Mouse (Mus musculus): ENCODE results near the gene Cd80. TPM values are rescaled to one million over a fixed set of nuclear protein-coding genes. Genes with fewer than 3 reads are reported as not detected.

Gene Cd80
- polyA plus RNA-seq, 1 experiment: 0.79 TPM

DNA sequence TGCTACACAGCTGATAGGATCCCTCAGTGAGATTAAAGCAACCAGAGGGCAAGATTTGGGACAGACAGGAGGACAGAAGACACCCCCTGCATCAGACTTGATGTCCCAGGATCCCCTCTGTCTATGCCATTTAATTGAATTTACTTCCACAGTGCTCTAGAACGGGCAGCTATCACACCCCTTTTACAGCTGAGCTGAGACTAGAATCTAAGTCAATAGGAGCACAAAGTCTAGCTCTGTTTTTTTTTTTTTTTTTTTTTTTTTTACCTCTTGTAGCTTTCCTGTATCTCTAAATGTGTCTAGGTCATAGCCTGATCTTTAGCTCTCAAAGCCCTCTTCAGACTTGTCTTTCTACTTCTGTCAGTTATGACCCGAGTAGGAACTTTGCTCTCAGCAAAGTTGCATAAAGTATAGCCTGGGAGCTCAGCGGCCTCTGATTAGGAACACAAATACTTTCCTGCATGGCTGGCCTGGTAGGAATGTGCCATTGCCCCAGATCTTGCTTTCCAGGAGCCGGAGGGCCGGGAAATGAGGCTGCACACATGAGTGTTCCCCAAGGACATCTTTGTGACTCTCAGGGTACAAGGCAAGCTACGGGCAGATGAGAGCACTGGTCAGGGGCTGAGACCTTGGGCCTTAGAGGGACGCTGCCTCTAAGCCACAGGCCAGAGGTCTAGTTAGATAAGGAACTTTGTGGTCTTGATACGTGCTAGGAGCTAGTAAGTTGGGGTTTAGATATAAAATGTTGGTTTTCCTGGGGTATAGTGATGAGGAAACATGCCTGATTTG lies 12.8 kb downstream of the Cd80 start:
- Histone ChIP-seq H3K27ac (ENCODE audit: insufficient read depth, low read length) (no peak overlapping the region), H3K4me1 (ENCODE audit: control insufficient read depth, insufficient read depth, low read length) (no peaks in the 10 kb centered on the region), H3K4me3 (ENCODE audit: insufficient read depth, low read length) (no peak overlapping the region)
- TF ChIP-seq CTCF (IDR thresholded peaks at IDR 0.05; ENCODE audit: extremely low read depth, insufficient read depth, low read length) (no peak), POLR2A (IDR thresholded peaks at IDR 0.05; ENCODE audit: extremely low read depth, insufficient read depth, low read length) (no peak)

DNA sequence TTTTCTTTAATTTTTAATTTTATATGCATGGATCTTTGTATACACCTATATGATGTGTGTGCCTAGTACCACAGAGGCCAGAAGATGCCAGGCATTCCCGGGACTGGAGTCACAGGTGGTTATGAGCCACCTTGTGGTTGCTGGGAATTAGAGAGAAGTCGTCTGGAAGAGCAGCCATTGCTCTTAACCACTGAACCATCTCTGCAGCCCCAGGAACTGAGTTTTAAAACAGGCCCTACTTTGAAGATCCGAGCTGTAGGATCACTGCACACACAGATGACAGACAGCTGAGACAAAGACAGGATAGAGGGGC lies 13.3 kb downstream of the Cd80 start:
- Histone ChIP-seq H3K27ac (ENCODE audit: insufficient read depth, low read length) (no peak overlapping the region), H3K4me1 (ENCODE audit: control insufficient read depth, insufficient read depth, low read length) (no peaks in the 10 kb centered on the region), H3K4me3 (ENCODE audit: insufficient read depth, low read length) (no peak overlapping the region)
- TF ChIP-seq CTCF (IDR thresholded peaks at IDR 0.05; ENCODE audit: extremely low read depth, insufficient read depth, low read length) (no peak), POLR2A (IDR thresholded peaks at IDR 0.05; ENCODE audit: extremely low read depth, insufficient read depth, low read length) (no peak)

DNA sequence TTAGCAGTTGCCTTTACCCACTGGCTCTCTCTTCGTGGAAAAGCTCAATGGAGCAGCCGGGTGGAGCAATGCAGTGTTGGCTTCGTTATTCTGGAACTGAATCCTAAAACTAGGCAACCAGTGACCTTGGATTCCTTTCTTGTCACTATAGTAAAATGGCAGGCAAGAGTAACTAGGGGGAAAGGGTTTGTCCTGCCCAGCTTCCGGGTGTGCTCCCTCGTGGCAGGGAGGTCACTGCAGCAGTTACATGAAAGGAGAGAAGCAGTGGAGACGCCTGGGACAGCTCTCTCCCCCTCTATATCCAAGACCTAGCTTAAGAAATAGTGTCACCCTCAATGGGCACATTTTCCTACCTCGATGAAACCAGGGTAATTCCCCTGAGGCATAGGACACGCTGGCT lies 14.1 kb downstream of the Cd80 start:
- Histone ChIP-seq H3K4me3 (ENCODE audit: insufficient read depth, low read length) (no peak overlapping the region), H3K4me1 (ENCODE audit: control insufficient read depth, insufficient read depth, low read length) (no peaks in the 10 kb centered on the region), H3K27ac (ENCODE audit: insufficient read depth, low read length) (no peak overlapping the region)
- no peak for TF ChIP-seq POLR2A (IDR thresholded peaks at IDR 0.05; ENCODE audit: extremely low read depth, insufficient read depth, low read length)
- TF ChIP-seq CTCF (IDR thresholded peaks at IDR 0.05; ENCODE audit: extremely low read depth, insufficient read depth, low read length): no peak

DNA sequence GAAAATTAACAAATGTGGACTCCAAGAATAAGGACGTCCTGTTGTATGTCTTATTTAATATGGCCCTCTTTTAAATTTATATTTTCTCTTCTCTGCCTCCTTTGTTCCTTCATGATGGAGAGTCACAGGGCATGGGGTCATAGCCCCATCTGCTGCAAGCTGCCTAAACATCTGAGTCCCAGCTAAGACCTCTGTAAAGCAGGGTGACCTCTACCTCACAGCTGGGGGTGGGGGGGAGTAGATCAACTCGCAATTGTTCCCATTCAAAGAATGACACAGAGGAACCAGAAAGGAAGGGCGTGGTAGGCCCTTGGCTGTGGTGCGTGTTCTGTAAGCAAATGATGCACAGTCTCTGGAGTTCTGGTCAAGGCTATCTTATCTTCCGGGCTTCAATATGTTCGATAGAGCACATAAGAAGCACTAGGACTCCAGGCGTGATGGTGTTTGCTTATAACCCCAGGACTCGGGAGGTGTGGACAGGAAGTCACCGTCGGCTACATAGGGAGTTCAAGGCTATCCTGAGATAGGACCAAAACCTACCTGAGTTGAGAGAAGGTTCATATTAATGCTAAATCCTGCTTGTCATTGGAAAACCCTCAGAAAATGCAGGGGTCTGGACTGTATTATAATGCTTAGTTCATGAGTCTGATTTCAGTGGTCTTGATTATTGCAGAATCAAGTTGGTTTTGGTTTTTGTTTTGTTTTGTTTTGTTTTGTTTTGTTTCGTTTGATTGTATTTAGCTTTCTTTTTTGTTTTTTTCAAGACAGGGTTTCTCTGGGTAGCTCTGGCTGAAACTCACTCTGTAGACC lies 16.5 kb downstream of the Cd80 start:
- Histone ChIP-seq H3K4me1 (ENCODE audit: control insufficient read depth, insufficient read depth, low read length) (no peaks in the 10 kb centered on the region), H3K4me3 (ENCODE audit: insufficient read depth, low read length) (no peak overlapping the region), H3K27ac (ENCODE audit: insufficient read depth, low read length) (no peak overlapping the region)
- no peak for TF ChIP-seq CTCF (IDR thresholded peaks at IDR 0.05; ENCODE audit: extremely low read depth, insufficient read depth, low read length)
- TF ChIP-seq POLR2A (IDR thresholded peaks at IDR 0.05; ENCODE audit: extremely low read depth, insufficient read depth, low read length): no peak

DNA sequence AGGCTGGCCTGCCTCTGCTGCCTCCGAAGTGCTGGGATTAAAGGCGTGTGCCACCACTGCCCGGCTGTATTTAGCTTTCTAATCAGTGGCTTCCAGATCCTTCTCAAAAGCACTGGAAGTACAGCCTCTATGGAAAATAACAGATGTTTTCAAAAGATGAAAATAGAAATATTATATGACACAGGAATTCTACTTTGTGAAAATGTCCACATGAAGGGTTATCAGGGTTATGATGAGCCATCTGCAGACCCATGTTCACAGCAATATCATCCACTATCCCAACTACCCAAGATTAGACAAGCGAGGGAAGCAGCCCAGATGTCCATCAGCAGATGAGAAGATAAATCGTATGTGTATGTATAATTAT lies 17.1 kb downstream of the Cd80 start:
- H3K4me3 ChIP-seq (ENCODE audit: insufficient read depth, low read length): no peak overlapping the region
- no peak for TF ChIP-seq POLR2A (IDR thresholded peaks at IDR 0.05; ENCODE audit: extremely low read depth, insufficient read depth, low read length)
- TF ChIP-seq CTCF (IDR thresholded peaks at IDR 0.05; ENCODE audit: extremely low read depth, insufficient read depth, low read length): no peak
- no peak overlapping the region for H3K27ac ChIP-seq (ENCODE audit: insufficient read depth, low read length)
- no peaks in the 10 kb centered on the region for H3K4me1 ChIP-seq (ENCODE audit: control insufficient read depth, insufficient read depth, low read length)

DNA sequence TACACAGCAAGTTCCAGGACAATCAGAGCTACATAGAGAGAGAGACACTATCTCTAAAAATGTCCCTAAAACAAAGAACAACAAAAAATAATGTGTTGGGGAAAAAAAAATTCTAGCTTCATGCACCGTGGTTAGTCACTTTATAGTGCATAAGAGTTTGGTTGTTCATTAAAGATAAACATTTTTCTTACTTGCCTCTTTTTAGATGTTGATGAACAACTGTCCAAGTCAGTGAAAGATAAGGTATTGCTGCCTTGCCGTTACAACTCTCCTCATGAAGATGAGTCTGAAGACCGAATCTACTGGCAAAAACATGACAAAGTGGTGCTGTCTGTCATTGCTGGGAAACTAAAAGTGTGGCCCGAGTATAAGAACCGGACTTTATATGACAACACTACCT lies 18.3 kb downstream of the Cd80 start:
- no peak overlapping the region for H3K4me3 ChIP-seq (ENCODE audit: insufficient read depth, low read length)
- H3K4me1 ChIP-seq (ENCODE audit: control insufficient read depth, insufficient read depth, low read length): no peaks in the 10 kb centered on the region
- H3K27ac ChIP-seq (ENCODE audit: insufficient read depth, low read length): no peak overlapping the region
- TF ChIP-seq POLR2A (IDR thresholded peaks at IDR 0.05; ENCODE audit: extremely low read depth, insufficient read depth, low read length) (no peak), CTCF (IDR thresholded peaks at IDR 0.05; ENCODE audit: extremely low read depth, insufficient read depth, low read length) (no peak)

DNA sequence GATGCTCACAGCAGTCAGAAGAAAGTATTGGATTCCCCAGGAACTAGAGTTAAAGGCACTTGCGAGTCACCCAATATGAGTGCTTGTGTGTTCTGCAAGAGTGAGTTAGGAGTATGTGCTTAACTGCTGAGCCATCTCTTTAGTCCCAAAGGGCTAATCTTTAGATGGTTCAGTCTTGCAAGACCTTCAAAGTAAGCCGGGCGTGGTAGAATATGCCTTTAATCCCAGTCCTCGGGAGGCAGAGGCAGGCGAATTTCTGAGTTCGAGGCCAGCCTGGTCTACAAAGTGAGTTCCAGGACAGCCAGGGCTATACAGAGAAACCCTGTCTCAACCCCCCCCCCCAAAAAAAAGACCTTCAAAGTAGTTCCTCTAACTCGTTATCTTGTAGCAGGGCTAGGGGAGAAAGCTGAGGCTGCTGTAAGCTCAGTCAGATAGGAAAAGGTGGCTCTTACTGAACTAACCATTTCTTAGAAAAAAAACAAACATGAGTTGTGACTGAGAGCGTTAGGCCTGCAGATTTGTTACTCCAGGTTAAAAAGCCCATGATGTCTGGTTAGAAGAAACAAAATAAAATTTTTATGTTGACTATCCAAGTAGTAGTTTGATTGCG lies 19.4 kb downstream of the Cd80 start:
- no peak for TF ChIP-seq POLR2A (IDR thresholded peaks at IDR 0.05; ENCODE audit: extremely low read depth, insufficient read depth, low read length)
- TF ChIP-seq CTCF (IDR thresholded peaks at IDR 0.05; ENCODE audit: extremely low read depth, insufficient read depth, low read length): no peak

DNA sequence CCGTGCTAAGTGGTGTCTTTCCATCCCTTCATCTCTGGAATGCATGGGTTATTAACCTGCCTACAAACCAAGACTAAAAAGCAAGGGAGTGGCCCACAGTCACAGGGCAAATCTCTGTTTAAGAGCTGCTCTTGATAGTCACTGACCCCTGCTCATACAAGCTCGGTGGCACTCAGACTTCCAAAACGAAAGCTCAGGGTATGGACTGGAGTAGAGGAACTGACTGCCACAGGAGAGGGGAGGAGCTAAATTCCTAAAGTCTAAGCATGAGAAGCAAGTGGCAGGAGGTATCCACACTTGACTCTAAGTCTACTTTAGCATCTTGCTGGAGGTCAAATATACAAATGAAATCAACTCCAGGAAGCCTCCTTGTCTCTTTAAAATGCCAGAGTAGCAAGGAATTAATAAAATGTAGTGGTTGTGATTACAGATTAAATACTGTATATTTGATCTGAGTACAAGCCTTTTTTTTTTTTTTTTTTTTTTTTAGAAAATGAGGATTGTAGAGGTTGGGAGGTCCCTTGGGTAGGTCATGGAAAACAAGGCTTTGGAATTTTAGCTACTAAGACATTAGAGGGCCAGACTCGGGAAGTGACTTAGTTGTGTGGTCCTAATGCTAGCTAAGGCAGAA lies 20.4 kb downstream of the Cd80 start:
- H3K4me3 ChIP-seq (ENCODE audit: insufficient read depth, low read length): peak overlapping the region; percentile 45; the same call in 1 of the 2 replicates
- H3K4me1 ChIP-seq (ENCODE audit: control insufficient read depth, insufficient read depth, low read length): no peaks in the 10 kb centered on the region
- TF ChIP-seq POLR2A (IDR thresholded peaks at IDR 0.05; ENCODE audit: extremely low read depth, insufficient read depth, low read length): no peak
- no peak for TF ChIP-seq CTCF (IDR thresholded peaks at IDR 0.05; ENCODE audit: extremely low read depth, insufficient read depth, low read length)
- no peak overlapping the region for H3K27ac ChIP-seq (ENCODE audit: insufficient read depth, low read length)

More for the DNA sequence above, 19.4 kb downstream of the Cd80 start:
- H3K4me3 ChIP-seq (ENCODE audit: insufficient read depth, low read length): no peak overlapping the region
- no peak overlapping the region for H3K27ac ChIP-seq (ENCODE audit: insufficient read depth, low read length)
- H3K4me1 ChIP-seq (ENCODE audit: control insufficient read depth, insufficient read depth, low read length): no peaks in the 10 kb centered on the region

Measured in cortical plate, adult 2 months (tissue).